Mouse (Mus musculus) intestine, embryonic 16.5 days (tissue): ENCODE results near the gene Pou2f1. TPM values are rescaled to one million over a fixed set of nuclear protein-coding genes. Genes with fewer than 3 reads are reported as not detected.

Experiments
- ATAC-seq: fragments of 200-750 bp; cut with Nextera tagmentation; 2 replicates; pipeline ENCODE4 v1.8.0; 2017; ENCODE audit warnings: moderate TSS enrichment, moderate library complexity
- H3K27ac ChIP-seq: fragments of 300-500 bp; sonication (generic); 2 replicates; pipeline ENCODE4 v1.5.1; 2014; ENCODE audit warnings: mild to moderate bottlenecking, low read length
- H3K27me3 ChIP-seq: fragments of 300-500 bp; sonication (generic); replicated peaks from 2 replicates; pipeline ENCODE4 v1.6.1; 2014; ENCODE audit warnings: low read length, control low read depth, mixed read lengths; ENCODE audit not compliant: control insufficient read depth, insufficient read depth
- H3K36me3 ChIP-seq: fragments of 300-500 bp; sonication (generic); 2 replicates; pipeline ENCODE4 v1.6.1; 2014; ENCODE audit warnings: low read length, control low read depth; ENCODE audit not compliant: control insufficient read depth, insufficient read depth
- H3K4me1 ChIP-seq: fragments of 300-500 bp; sonication (generic); 2 replicates; pipeline ENCODE4 v1.6.1; 2014; ENCODE audit warnings: low read length, control low read depth, mixed read lengths; ENCODE audit not compliant: control insufficient read depth, insufficient read depth
- H3K4me2 ChIP-seq: fragments of 300-500 bp; sonication (generic); 2 replicates; pipeline ENCODE4 v1.6.1; 2014; ENCODE audit warnings: low read depth, low read length, control low read depth
- H3K4me3 ChIP-seq: fragments of 300-500 bp; sonication (generic); 2 replicates; pipeline ENCODE4 v1.5.1; 2014; ENCODE audit warnings: mild to moderate bottlenecking, low read length
- H3K9ac ChIP-seq: fragments of 300-500 bp; sonication (generic); 2 replicates; pipeline ENCODE4 v1.6.1; 2014; ENCODE audit warnings: low read depth, low read length
- H3K9me3 ChIP-seq: fragments of 300-500 bp; sonication (generic); 2 replicates; pipeline ENCODE4 v1.6.1; 2016; ENCODE audit warnings: low read length, control low read depth; ENCODE audit not compliant: control insufficient read depth
- WGBS: fragments of 180-500 bp; shearing (Covaris S2); extraction: QIAGEN DNeasy Blood & Tissue Kit; methylation state at CpG from one replicate; pipeline ENCODE4 v1.1.7; 2014; 5-methylcytosine and 5-hydroxymethylcytosine counted together
- polyA plus RNA-seq: library from polyadenylated mRNA; unstranded; fragments of >200 nt; fragmentation: Nextera tagmentation; extraction: Ambion mirVana; gene quantifications from 2 replicates; pipeline ENCODE4 v1.2.1, GENCODE M21; 2015

Gene Pou2f1
- polyA plus RNA-seq, 1 experiment from 2014 or later, result 8.4 TPM

DNA sequence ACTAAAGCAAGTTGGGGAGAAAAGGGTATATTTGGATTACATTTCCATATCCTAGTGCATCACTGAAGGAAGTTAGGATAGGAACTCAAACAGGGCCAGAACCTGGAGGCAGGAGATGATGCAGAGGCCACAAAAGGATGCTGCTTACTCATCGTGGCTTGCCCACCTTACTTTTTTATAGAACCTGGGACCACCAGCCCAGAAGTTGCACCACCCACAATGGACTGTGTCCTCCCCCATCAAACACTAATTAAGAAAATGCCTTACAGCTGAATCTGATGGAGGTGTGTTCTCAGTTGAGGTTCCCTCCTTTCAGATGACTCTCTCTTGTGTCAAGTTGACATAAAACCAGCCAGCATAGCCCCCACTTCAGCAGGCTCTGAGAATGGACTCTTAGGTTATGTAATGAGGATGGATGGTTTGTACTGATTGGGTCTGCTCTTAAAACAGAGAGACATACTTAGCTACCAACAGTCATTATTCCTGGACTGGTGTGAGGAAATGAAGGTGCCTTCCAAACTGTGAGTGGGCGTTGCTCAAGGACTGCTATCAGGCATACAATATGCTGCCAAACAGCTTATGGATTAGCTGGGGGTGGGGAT is 36.4 kb upstream of the Pou2f1 start:
- WGBS, result 91% methylated on average over 2 of the region's 2 CpGs
- Histone ChIP-seq H3K36me3 (no peaks in the 10 kb centered on the region), H3K27me3 (no peaks in the 10 kb centered on the region), H3K4me3 (no peak overlapping the region), H3K4me2 (no peak overlapping the region), H3K4me1 (no peaks in the 10 kb centered on the region), H3K27ac (no peak overlapping the region), H3K9me3 (no peaks in the 10 kb centered on the region), H3K9ac (no peak overlapping the region)
- ATAC-seq, result no peak

DNA sequence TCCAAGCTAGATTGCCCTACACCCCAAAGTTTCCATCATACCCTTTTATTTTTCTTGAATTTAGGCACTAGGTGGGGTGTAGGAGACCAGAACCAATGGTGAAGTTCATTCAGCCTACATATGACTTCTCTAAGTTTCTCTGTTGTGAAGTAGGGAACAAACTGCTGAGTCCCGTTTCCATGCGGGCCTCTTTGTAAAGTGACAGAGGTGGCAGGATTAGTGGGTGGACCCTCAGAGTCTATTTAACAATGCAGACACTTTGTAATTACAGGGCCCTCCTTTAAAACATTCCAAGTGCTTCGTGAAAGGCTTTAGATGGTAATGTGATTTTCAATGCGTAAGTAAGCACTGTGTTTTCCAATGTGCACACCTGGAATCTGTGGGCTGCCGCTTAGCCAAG is 32.6 kb upstream of the Pou2f1 start:
- no peaks in the 10 kb centered on the region for H3K27me3 ChIP-seq
- no peak overlapping the region for H3K9ac ChIP-seq
- no peaks in the 10 kb centered on the region for H3K36me3 ChIP-seq
- H3K9me3 ChIP-seq, result no peaks in the 10 kb centered on the region
- H3K27ac ChIP-seq, result no peak overlapping the region
- no peak overlapping the region for H3K4me3 ChIP-seq
- H3K4me1 ChIP-seq, result no peaks in the 10 kb centered on the region
- 52% methylated on average over 5 of the region's 5 CpGs for WGBS
- H3K4me2 ChIP-seq, result no peak overlapping the region
- no peak for ATAC-seq

DNA sequence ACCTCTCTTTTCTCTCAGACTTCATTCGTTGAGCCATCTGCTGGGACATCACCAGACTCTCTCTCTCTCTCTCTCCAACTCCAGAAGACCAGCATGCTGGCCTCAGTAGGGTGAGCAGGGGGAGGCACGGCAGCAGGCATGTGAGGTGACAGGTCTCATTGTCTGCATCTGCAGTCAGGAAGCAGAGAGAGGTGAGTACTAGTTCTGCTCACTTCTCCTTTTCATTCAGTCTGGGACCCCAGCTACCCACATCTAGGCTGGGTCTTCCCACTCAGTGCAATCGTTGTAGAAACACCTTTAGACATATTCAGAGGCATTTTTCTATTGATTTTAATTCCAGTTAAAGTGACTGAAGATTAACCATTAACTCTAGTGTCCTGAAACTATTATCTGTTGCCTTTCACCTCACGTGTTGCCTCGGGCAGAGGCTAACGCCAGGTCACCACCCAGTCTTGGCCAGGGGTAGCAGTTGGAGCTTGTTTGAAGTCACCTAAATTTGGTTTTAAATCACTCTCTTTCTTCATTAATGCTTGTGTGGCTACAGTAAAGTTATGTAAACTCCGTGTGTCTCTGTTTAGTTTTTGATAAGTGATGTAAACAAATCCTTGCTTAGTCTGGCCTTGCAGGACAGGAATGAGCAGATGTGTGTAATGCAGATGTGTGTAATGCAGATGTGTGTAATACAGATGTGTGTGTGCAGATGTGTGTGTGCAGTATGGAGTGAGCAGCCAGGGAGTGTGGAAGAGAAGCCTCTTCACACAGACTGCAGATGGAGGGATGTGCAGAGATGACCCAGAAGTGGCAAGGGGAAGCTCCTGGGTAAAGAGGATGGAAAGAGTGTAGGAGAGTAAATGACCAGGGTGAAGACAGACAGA is 29.4 kb upstream of the Pou2f1 start:
- no peaks in the 10 kb centered on the region for H3K4me1 ChIP-seq
- no peaks in the 10 kb centered on the region for H3K36me3 ChIP-seq
- 30% methylated on average over 7 of the region's 7 CpGs for WGBS
- no peaks in the 10 kb centered on the region for H3K27me3 ChIP-seq
- H3K27ac ChIP-seq, result no peak overlapping the region
- no peak for ATAC-seq
- H3K9ac ChIP-seq, result no peak overlapping the region
- no peaks in the 10 kb centered on the region for H3K9me3 ChIP-seq
- H3K4me3 ChIP-seq, result no peak overlapping the region
- H3K4me2 ChIP-seq, result no peak overlapping the region

DNA sequence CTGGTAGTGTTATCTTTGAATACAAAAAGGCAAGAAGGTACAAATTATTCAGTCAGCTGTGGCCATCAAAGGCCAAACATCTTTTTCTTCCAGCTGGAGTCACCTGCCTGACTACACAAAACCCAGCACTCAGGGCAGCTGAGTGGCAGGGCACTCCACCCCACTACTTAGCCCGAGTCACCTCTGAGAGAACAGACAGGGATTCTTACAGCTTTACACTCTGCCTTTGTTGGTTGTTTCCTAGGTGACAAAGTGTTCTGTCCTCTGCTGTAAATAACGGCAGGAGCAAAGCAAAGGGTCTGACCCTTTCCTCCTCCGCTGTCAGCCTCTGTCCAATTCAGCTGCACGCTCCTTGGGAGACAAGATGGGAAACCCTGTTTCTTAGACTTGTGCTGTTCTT is 21.5 kb upstream of the Pou2f1 start:
- no peak overlapping the region for H3K4me3 ChIP-seq
- H3K36me3 ChIP-seq, result no peaks in the 10 kb centered on the region
- H3K27me3 ChIP-seq, result no peaks in the 10 kb centered on the region
- no peak for ATAC-seq
- no peak overlapping the region for H3K27ac ChIP-seq
- H3K9me3 ChIP-seq, result no peaks in the 10 kb centered on the region
- no peak overlapping the region for H3K9ac ChIP-seq
- no peaks in the 10 kb centered on the region for H3K4me1 ChIP-seq
- 31% methylated on average over 4 of the region's 4 CpGs for WGBS
- no peak overlapping the region for H3K4me2 ChIP-seq

DNA sequence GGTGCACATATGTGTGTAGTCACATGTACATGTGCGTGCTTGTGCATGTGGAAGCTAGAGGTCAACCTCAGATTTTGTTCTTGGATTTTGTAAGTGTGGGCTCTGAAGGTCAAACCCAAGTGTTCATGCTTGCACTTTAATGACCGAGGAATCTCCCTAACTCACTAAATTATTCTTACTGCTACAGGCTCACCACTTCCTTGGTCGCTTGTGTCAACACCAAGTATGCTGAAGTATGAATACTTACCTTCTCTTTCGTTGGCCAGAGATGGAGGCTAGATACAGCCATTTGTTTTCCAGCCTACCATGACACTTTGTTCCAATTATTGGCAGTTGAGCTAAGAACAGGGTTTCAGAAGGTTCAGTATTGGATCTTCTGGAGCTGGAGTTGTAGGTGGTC is 14.7 kb upstream of the Pou2f1 start:
- 84% methylated on average over 4 of the region's 4 CpGs for WGBS
- no peak for ATAC-seq
- H3K4me3 ChIP-seq, result no peak overlapping the region
- no peaks in the 10 kb centered on the region for H3K36me3 ChIP-seq
- no peaks in the 10 kb centered on the region for H3K27me3 ChIP-seq
- no peaks in the 10 kb centered on the region for H3K4me1 ChIP-seq
- H3K4me2 ChIP-seq, result no peak overlapping the region
- H3K27ac ChIP-seq, result no peak overlapping the region
- H3K9me3 ChIP-seq, result no peaks in the 10 kb centered on the region
- no peak overlapping the region for H3K9ac ChIP-seq

DNA sequence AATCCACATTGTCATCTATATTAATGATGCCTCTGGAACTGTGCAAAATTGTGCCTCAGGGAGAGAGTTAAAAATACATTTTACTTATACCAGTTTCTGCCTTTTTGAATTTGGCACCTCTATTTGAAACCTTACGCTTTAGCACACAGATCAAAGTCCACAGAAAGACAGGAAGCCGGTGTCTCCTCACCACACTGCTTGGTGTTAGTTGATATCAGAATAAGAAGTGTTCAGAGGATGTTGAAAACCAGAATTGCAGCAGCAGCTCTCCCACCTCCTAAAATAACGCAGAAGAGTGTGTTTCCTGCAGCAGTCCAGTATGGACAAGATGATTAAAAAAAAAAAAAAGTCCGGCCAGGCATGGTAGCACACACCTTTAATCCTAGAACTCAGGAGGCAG is 13.8 kb upstream of the Pou2f1 start:
- ATAC-seq, result no peak
- H3K4me1 ChIP-seq, result no peaks in the 10 kb centered on the region
- no peak overlapping the region for H3K4me2 ChIP-seq
- H3K4me3 ChIP-seq, result no peak overlapping the region
- no peaks in the 10 kb centered on the region for H3K9me3 ChIP-seq
- no peak overlapping the region for H3K9ac ChIP-seq
- no peaks in the 10 kb centered on the region for H3K27me3 ChIP-seq
- no peak overlapping the region for H3K27ac ChIP-seq
- WGBS, result 50% methylated on average over 4 of the region's 4 CpGs
- no peaks in the 10 kb centered on the region for H3K36me3 ChIP-seq

DNA sequence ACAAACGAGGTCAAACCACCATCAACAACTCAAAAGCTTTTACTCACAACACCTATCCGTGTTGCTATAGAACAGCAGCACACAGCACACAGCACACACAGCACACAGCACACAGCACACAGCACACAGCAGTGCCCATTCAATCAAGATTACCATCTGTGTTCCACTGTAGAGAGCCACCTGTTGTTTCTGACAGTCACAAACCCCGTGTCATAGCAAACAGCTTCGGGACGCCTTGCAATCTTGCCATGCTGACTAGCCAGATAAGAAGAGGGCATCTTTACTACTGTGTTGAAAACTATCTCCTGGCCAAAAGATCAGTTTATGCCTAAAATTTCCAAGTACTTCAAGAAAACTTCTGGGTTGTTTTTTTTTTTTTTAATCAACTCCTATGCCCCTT is 12.1 kb upstream of the Pou2f1 start:
- no peak overlapping the region for H3K4me3 ChIP-seq
- H3K4me1 ChIP-seq, result no peaks in the 10 kb centered on the region
- H3K27ac ChIP-seq, result no peak overlapping the region
- ATAC-seq, result no peak
- WGBS, result 52% methylated on average over 5 of the region's 5 CpGs
- no peaks in the 10 kb centered on the region for H3K27me3 ChIP-seq
- H3K36me3 ChIP-seq, result no peaks in the 10 kb centered on the region
- H3K9me3 ChIP-seq, result no peaks in the 10 kb centered on the region
- H3K4me2 ChIP-seq, result no peak overlapping the region
- no peak overlapping the region for H3K9ac ChIP-seq

DNA sequence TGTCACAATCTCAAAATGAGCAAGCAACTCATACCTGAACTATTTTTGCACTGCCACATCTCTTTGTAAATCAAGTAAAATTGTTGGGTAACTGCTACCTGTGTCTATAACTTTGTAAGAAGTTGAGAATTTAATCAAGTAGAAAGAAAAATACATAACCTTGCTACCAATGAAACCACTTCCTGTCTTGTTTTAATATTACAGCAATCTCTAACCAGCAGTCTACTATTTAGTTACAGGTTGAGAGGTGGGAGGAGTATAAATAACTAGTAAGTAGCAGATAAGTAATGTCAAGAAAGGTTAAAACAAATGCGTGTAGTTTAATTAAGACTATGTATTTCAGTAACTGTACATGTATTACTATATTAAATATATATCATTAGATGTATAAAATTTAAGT is 7.6 kb upstream of the Pou2f1 start:
- H3K9me3 ChIP-seq, result no peaks in the 10 kb centered on the region
- H3K4me3 ChIP-seq, result no peak overlapping the region
- H3K36me3 ChIP-seq, result no peaks in the 10 kb centered on the region
- H3K9ac ChIP-seq, result no peak overlapping the region
- no peaks in the 10 kb centered on the region for H3K4me1 ChIP-seq
- WGBS, result 93% methylated on average over 1 of the region's 1 CpGs
- no peak for ATAC-seq
- no peaks in the 10 kb centered on the region for H3K27me3 ChIP-seq
- H3K27ac ChIP-seq, result no peak overlapping the region
- H3K4me2 ChIP-seq, result no peak overlapping the region

DNA sequence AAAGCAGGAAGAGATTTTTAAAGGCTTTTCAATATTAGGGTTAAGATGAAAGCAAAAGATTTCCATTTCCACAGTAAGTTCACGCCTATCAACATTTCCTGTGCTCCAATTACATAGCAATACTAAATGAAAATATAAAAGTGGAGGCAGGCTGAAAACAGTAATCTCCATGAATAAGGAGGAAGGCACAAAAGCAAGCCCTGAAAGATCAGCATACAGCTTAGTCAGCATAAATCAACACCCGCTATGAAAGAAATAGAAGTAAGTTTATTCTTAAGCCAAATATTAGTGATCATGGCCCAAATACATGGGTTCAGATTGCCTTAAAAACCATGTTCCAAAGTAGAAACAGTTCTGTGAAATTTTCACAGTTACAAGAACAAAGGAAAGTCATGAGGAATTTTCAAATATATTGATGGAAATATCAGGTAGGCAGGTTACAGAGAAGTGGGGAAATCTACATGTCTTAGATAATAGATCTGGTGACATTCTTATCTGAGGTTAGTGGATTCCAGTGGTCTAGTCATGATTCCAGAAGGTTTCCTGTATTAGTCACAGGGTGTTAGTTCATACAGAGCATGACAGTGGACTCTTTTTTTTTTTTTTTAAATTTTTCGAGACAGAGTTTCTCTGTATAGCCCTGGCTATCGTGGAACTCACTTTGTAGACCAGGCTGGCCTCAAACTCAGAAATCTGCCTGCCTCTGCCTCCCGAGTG is 6.3 kb upstream of the Pou2f1 start:
- WGBS, result 87% methylated on average over 5 of the region's 5 CpGs
- H3K4me2 ChIP-seq, result no peak overlapping the region
- H3K9ac ChIP-seq, result no peak overlapping the region
- no peak overlapping the region for H3K27ac ChIP-seq
- no peaks in the 10 kb centered on the region for H3K4me1 ChIP-seq
- no peaks in the 10 kb centered on the region for H3K27me3 ChIP-seq
- no peak for ATAC-seq
- H3K4me3 ChIP-seq, result no peak overlapping the region
- no peaks in the 10 kb centered on the region for H3K36me3 ChIP-seq
- H3K9me3 ChIP-seq, result no peaks in the 10 kb centered on the region
